Mouse (Mus musculus) stomach, adult 2 months (tissue): Measurements from ENCODE around the gene Esp34. TPM values are rescaled to one million over a fixed set of nuclear protein-coding genes. Genes with fewer than 3 reads are reported as not detected.

Experiments used
- polyA plus RNA-seq: library from polyadenylated mRNA; depleted of rRNA; stranded (reverse); fragments of >200 nt; gene quantifications from 2 replicates; pipeline ENCODE4 v1.2.3, GENCODE M21; 2012; rRNA removed

The Esp34 gene
- polyA plus RNA-seq = not detected in 2 replicates

DNA sequence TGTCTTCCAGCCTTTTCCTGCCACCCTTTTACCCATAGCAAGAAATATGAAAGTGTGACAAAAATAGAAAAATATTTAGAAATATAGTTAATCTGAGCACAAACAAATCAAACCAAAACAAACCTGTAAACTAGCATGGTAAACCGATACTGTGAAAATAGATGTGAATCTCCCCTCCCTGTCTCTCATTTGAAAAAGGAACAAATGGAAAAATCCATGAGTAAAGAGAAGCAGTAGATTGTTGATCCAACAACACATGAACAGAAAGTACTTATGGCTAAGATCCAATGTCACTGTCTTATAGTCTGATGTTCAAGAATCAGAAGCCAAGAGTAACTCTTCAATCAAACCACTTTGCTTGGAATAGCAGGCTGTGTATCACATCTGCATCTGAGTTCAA lies at the start of gene Esp34:
Gene Esp34 (plus strand): TSS at position 301 of the 400 bp plus-strand sequence.

Other genes starting within 250 kb of the Esp34 start
- gene Olfr137, start 246.6 kb upstream of the Esp34 start, polyA plus RNA-seq = not detected in 2 replicates
- gene Olfr136, start 224.4 kb upstream of the Esp34 start, polyA plus RNA-seq = not detected in 2 replicates
- gene Esp36, start 134.0 kb upstream of the Esp34 start, polyA plus RNA-seq = not detected in 2 replicates
- gene Esp31, start 85.3 kb downstream of the Esp34 start, polyA plus RNA-seq = not detected in 2 replicates